Mouse (Mus musculus): Measurements from ENCODE around the gene Vps26a. TPM values are rescaled to one million over a fixed set of nuclear protein-coding genes. Genes with fewer than 3 reads are reported as not detected.

The Vps26a gene
- polyA plus RNA-seq, 1 experiment from 2014 or later, result 59.6 TPM

GRCm38 (mm10) chr10:62508459-62508858 lies 21.9 kb upstream of the Vps26a start:
- Histone ChIP-seq H3K9me3 (ENCODE audit: control insufficient read depth, low read length) (no peaks in the 10 kb centered on the region), H3K27ac (replicated peaks) (peak overlapping the region; percentile 53; the same call in 1 of the 2 replicates), H3K4me3 (ENCODE audit: low read depth, low read length) (peak overlapping the region; percentile 1), H3K4me2 (replicated peaks; ENCODE audit: low read depth) (peak overlapping the region; percentile 36), H3K27me3 (ENCODE audit: control insufficient read depth, insufficient read depth, low read length) (no peaks in the 10 kb centered on the region), H3K36me3 (ENCODE audit: control insufficient read depth, insufficient read depth, low read length) (no peaks in the 10 kb centered on the region), H3K4me1 (replicated peaks; ENCODE audit: control insufficient read depth, insufficient read depth) (no peaks in the 10 kb centered on the region; the same call in 1 of the 2 replicates), H3K9ac (ENCODE audit: low read length) (peak overlapping the region; percentile 18; the same call in 1 of the 2 replicates)
- ATAC-seq (ENCODE audit: low FRiP score, low TSS enrichment) (no peak), DNase-seq (ENCODE audit: low spot score) (no peak)
- WGBS, result 8% methylated on average over 11 of the region's 11 CpGs
- TF ChIP-seq EP300 (optimal IDR thresholded peaks at IDR 0.05), result no peak
- TF ChIP-seq CTCF (IDR thresholded peaks at IDR 0.05; ENCODE audit: low read depth), result no peak

DNA sequence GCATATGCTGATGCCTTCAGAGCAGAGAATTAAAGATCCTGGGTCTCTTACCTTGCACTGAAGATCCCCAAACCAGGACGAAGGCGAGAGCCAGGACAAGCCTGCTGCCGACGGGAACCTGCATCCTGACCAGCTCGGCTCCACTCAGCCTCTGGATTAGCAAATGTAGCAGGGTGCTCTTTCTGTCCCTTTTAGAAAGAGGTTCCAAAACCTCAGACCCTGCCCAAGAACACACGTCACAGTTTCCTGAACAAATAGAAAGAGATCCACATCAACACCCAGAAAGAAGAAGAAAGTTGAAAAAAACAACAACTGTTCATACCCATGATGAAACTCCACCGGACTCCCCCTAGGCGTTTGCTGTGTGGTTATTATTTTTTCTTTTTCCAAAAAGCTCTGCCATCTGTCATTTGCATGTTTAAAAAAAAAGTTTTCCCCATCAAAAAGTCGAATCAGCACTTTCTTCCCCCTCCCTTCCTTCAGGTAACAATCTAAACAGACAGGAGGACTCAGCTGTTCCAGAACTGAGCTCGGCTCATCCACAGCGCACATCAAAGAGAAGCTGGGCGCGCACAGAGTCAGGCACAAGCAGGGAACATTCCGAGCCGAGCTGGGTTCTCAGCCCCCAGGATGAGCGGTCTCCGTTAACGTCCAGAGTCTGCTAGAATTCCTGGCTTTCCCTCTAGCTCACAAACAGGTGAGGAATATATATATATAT lies 21.1 kb upstream of the Vps26a start:
- 8% methylated on average over 18 of the region's 18 CpGs for WGBS
- peak overlapping the region; percentile 36 for H3K4me2 ChIP-seq (replicated peaks; ENCODE audit: low read depth)
- H3K4me3 ChIP-seq (ENCODE audit: low read depth, low read length), result peak overlapping the region; percentile 1
- TF ChIP-seq CTCF (IDR thresholded peaks at IDR 0.05; ENCODE audit: low read depth), result no peak
- TF ChIP-seq EP300 (optimal IDR thresholded peaks at IDR 0.05), result no peak
- H3K9me3 ChIP-seq (ENCODE audit: control insufficient read depth, low read length), result no peaks in the 10 kb centered on the region
- H3K27ac ChIP-seq (replicated peaks), result no peak overlapping the region
- no peaks in the 10 kb centered on the region; the same call in 1 of the 2 replicates for H3K4me1 ChIP-seq (replicated peaks; ENCODE audit: control insufficient read depth, insufficient read depth)
- no peaks in the 10 kb centered on the region for H3K27me3 ChIP-seq (ENCODE audit: control insufficient read depth, insufficient read depth, low read length)
- ATAC-seq (ENCODE audit: low FRiP score, low TSS enrichment) (no peak), DNase-seq (ENCODE audit: low spot score) (no peak)
- H3K9ac ChIP-seq (ENCODE audit: low read length), result peak overlapping the region; percentile 18; the same call in 1 of the 2 replicates
- H3K36me3 ChIP-seq (ENCODE audit: control insufficient read depth, insufficient read depth, low read length), result no peaks in the 10 kb centered on the region

- Histone ChIP-seq H3K4me2 (replicated peaks; ENCODE audit: low read depth) (no peak overlapping the region), H3K9me3 (ENCODE audit: control insufficient read depth, low read length) (no peaks in the 10 kb centered on the region), H3K36me3 (ENCODE audit: control insufficient read depth, insufficient read depth, low read length) (no peaks in the 10 kb centered on the region), H3K27me3 (ENCODE audit: control insufficient read depth, insufficient read depth, low read length) (no peaks in the 10 kb centered on the region), H3K4me3 (ENCODE audit: low read depth, low read length) (no peak overlapping the region), H3K27ac (replicated peaks) (no peak overlapping the region), H3K4me1 (replicated peaks; ENCODE audit: control insufficient read depth, insufficient read depth) (no peaks in the 10 kb centered on the region; the same call in 1 of the 2 replicates), H3K9ac (ENCODE audit: low read length) (no peak overlapping the region)
- TF ChIP-seq CTCF (IDR thresholded peaks at IDR 0.05; ENCODE audit: low read depth) (no peak), EP300 (optimal IDR thresholded peaks at IDR 0.05) (no peak)
- no peak for DNase-seq (ENCODE audit: low spot score)
- WGBS, result 84% methylated on average over 4 of the region's 4 CpGs
- ATAC-seq (ENCODE audit: low FRiP score, low TSS enrichment), result no peak
Measured at GRCm38 (mm10) chr10:62507071-62507470, 20.5 kb upstream of the Vps26a start.

DNA sequence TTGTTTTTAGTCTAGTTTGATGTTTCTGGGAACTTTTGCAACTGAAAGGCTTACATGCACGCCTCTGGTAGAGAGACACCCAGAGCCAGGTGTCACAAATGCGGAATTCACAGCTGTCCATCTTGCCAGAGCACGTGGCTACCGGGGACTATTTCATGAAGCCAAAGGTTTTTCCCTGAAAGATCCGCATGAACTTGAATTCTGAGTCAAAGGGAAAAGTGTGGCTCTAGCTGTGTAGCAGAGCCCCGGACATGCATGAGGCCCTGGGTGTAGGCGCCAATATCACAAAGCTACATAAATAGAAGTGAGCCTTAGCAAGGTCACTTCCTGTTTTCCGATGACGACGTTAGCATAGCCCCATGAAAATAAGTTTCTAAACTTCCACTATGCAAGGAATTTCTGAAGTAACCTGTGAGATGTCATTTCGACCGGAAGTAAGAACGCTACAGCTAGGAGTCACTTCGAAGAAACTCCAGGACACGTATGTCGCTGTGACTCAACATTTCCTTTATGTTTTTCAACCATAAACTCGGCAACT lies 19.5 kb upstream of the Vps26a start:
- Histone ChIP-seq H3K27me3 (ENCODE audit: control insufficient read depth, insufficient read depth, low read length) (no peaks in the 10 kb centered on the region), H3K36me3 (ENCODE audit: control insufficient read depth, insufficient read depth, low read length) (no peaks in the 10 kb centered on the region), H3K27ac (replicated peaks) (no peak overlapping the region), H3K9me3 (ENCODE audit: control insufficient read depth, low read length) (no peaks in the 10 kb centered on the region), H3K4me1 (replicated peaks; ENCODE audit: control insufficient read depth, insufficient read depth) (no peaks in the 10 kb centered on the region; the same call in 1 of the 2 replicates), H3K9ac (ENCODE audit: low read length) (no peak overlapping the region), H3K4me2 (replicated peaks; ENCODE audit: low read depth) (no peak overlapping the region), H3K4me3 (ENCODE audit: low read depth, low read length) (no peak overlapping the region)
- ATAC-seq (ENCODE audit: low FRiP score, low TSS enrichment), result no peak
- DNase-seq (ENCODE audit: low spot score), result no peak
- no peak for TF ChIP-seq EP300 (optimal IDR thresholded peaks at IDR 0.05)
- TF ChIP-seq CTCF (IDR thresholded peaks at IDR 0.05; ENCODE audit: low read depth), result no peak
- 74% methylated on average over 17 of the region's 17 CpGs for WGBS

DNA sequence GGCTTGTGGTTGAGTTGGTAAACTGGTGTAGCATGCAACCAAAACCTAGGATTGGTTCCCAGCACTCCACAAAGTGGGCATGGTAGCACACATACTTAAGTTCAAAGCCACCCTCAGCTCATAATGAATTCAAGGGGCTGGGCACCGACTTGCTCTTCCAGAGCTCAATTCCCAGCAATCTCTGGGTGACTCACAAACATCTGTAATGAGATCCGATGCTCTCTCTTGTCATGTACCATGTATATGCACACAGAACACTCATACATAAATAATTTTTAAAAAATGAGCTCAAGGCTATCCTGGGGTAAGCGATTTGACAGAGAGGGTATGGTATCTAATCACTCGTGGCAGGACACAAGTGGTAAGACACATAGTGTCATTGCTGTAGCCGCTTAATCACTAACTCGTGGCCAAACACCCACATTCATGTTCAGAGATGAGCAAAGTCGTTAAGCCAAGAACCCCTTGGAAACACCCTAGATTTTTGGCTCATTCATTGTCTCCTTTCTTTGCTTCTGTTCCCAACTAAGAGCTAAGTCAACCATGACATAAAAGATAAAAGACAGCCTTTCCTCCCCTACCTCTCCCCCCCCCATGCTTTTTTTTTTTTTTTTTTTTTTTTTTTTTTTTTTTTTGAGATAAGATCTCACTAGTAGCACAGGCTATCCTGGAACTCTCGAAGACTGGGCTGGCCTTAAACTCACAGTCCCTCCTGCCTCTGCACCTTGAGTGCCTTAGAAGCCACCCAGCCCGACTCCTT lies 18.8 kb upstream of the Vps26a start:
- Histone ChIP-seq H3K9ac (ENCODE audit: low read length) (no peak overlapping the region), H3K27ac (replicated peaks) (no peak overlapping the region), H3K9me3 (ENCODE audit: control insufficient read depth, low read length) (no peaks in the 10 kb centered on the region), H3K4me2 (replicated peaks; ENCODE audit: low read depth) (no peak overlapping the region), H3K36me3 (ENCODE audit: control insufficient read depth, insufficient read depth, low read length) (no peaks in the 10 kb centered on the region), H3K4me1 (replicated peaks; ENCODE audit: control insufficient read depth, insufficient read depth) (no peaks in the 10 kb centered on the region; the same call in 1 of the 2 replicates), H3K4me3 (ENCODE audit: low read depth, low read length) (no peak overlapping the region), H3K27me3 (ENCODE audit: control insufficient read depth, insufficient read depth, low read length) (no peaks in the 10 kb centered on the region)
- no peak for DNase-seq (ENCODE audit: low spot score)
- TF ChIP-seq CTCF (IDR thresholded peaks at IDR 0.05; ENCODE audit: low read depth) (no peak), EP300 (optimal IDR thresholded peaks at IDR 0.05) (no peak)
- WGBS, result 75% methylated on average over 9 of the region's 9 CpGs
- ATAC-seq (ENCODE audit: low FRiP score, low TSS enrichment), result no peak
